Mouse (Mus musculus) midbrain, embryonic 14.5 days (tissue): ENCODE data around the gene Urm1. TPM values are rescaled to one million over a fixed set of nuclear protein-coding genes. Genes with fewer than 3 reads are reported as not detected.
"Not testable (repeated sequence)": the region's sequence is repeated elsewhere in the genome, so short reads cannot be mapped to it uniquely, and the experiment has no call there.

Experiments
- ATAC-seq: fragments of 200-750 bp; cut with Nextera tagmentation; 2 replicates; pipeline ENCODE4 v1.8.0; 2017; ENCODE audit warnings: moderate number of reproducible peaks, moderate library complexity; ENCODE audit not compliant: low FRiP score, low TSS enrichment
- DNase-seq: peaks from one replicate; pipeline ENCODE4 v3.0.0-alpha.2; 2015
- H3K27ac ChIP-seq: fragments of 300-500 bp; sonication (generic); replicated peaks from 2 replicates; pipeline ENCODE4 v1.5.1; 2014; ENCODE audit warnings: mild to moderate bottlenecking, low read depth, low read length, moderate library complexity
- H3K27me3 ChIP-seq: fragments of 300-500 bp; sonication (generic); 2 replicates; pipeline ENCODE4 v1.6.1; 2014; ENCODE audit warnings: low read length, control low read depth, mixed read lengths; ENCODE audit not compliant: control insufficient read depth, insufficient read depth
- H3K36me3 ChIP-seq: fragments of 300-500 bp; sonication (generic); 2 replicates; pipeline ENCODE4 v1.6.1; 2014; ENCODE audit warnings: low read length, control low read depth; ENCODE audit not compliant: control insufficient read depth, insufficient read depth
- H3K4me1 ChIP-seq: fragments of 300-500 bp; sonication (generic); 2 replicates; pipeline ENCODE4 v1.6.1; 2014; ENCODE audit warnings: mild to moderate bottlenecking, antibody characterized with exemption, low read length, control low read depth; ENCODE audit not compliant: control insufficient read depth, insufficient read depth
- H3K4me2 ChIP-seq: fragments of 300-500 bp; sonication (generic); 2 replicates; pipeline ENCODE4 v1.6.1; 2014; ENCODE audit warnings: mild to moderate bottlenecking, low read length, moderate library complexity
- H3K4me3 ChIP-seq: fragments of 300-500 bp; sonication (generic); replicated peaks from 2 replicates; pipeline ENCODE4 v1.5.1; 2014; ENCODE audit warnings: low read depth, low read length
- H3K9ac ChIP-seq: fragments of 300-500 bp; sonication (generic); replicated peaks from 2 replicates; pipeline ENCODE4 v1.6.1; 2014; ENCODE audit warnings: mild to moderate bottlenecking, low read length, moderate library complexity
- H3K9me3 ChIP-seq: fragments of 300-500 bp; sonication (generic); 2 replicates; pipeline ENCODE4 v1.6.1; 2016; ENCODE audit warnings: low read length, control low read depth, mixed read lengths; ENCODE audit not compliant: control insufficient read depth
- WGBS: fragments of 180-500 bp; shearing (Covaris S2); extraction: QIAGEN DNeasy Blood & Tissue Kit; methylation state at CpG from one replicate; pipeline ENCODE4 v1.1.7; 2014; 5-methylcytosine and 5-hydroxymethylcytosine counted together
- polyA plus RNA-seq: library from polyadenylated mRNA; unstranded; fragments of >200 nt; fragmentation: Nextera tagmentation; extraction: Ambion mirVana; gene quantifications from 2 replicates; pipeline ENCODE4 v1.2.1, GENCODE M21; 2014

Urm1 gene
- polyA plus RNA-seq, 1 experiment from 2014 or later: 22.4 TPM

DNA sequence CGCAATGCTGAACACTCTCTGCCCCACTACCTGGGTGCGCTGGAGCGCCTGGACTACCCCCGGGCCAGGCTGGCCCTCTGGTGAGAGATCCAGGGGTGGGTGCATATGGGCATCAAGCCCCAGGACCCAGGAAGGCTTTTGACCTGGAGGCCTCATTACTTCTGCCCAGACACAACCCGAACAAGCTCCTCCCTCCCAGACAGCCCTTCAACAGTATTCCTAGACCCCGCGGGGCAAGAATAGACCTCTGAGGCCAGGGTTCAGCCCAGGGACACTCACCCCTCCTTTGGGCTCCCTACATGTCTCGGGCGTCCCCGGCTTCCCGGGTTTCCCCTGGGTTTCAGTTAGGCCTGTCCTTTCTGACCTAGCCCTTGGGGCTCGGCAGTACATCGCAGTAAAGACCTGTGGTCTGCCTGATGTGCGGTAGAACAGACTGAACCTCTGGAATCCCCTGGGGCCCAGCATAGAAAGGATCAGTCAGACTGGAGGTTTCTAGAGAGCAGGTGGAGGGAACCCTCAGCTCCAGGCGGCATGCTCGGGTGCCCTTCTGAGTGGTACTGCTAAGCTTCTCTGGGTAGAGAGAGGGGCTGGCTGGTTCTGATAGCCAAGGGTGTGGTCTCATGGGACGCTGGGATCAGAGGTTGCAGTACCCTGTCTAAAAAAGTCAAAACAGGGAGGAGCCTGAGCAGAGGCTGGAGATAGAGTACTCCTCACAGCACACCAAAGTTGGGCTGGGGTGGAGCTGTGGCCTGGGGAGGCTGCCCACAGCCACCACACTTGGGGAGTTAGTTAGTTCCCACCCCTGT, 50.0 kb downstream of the Urm1 start:
- 3% methylated on average over 17 of the region's 17 CpGs for WGBS
- Histone ChIP-seq H3K9ac (peak overlapping the region; percentile 55), H3K9me3 (no peaks in the 10 kb centered on the region), H3K4me1 (peaks cover 9% of the 10 kb centered on the region), H3K4me3 (peak overlapping the region; percentile 36), H3K4me2 (peak overlapping the region; percentile 63), H3K27ac (peak overlapping the region; percentile 37), H3K36me3 (peaks cover 5% of the 10 kb centered on the region; the same call in 1 of the 2 replicates), H3K27me3 (no peaks in the 10 kb centered on the region)
- peak; percentile 37 for DNase-seq
- peak; percentile 21; the same call in 1 of the 2 replicates for ATAC-seq

DNA sequence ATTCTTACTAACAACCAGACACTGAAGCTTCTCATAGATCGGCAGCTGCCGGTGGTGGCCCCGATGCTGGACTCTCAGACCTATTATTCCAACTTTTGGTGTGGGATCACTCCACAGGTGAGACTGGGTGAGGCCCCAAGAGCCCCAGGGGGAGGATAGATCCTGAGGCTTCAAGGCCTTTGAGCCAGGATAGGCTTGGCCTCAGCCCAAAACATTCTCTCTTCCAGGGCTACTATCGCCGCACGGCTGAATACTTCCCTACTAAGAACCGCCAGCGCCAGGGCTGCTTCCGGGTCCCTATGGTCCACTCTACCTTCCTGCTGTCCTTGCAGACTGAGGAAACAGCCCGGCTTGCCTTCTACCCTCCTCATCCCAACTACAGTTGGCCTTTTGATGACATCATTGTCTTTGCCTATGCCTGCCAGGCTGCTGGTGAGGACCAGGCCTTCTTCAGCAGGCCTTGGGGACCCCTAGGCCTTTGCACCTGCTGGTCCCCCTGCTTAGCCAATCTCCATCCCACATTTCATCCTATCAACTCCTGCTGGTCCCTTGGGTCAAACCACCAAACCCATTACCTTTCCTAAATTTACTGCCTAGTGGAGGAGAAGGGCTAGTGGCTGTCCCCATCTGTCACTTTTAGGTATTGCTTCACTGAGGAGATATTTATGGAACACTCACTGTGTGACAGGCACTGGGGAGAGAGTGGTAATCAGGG, 52.9 kb downstream of the Urm1 start:
- WGBS: 92% methylated on average over 10 of the region's 10 CpGs
- Histone ChIP-seq H3K27ac (no peak overlapping the region), H3K4me2 (no peak overlapping the region), H3K4me1 (peaks cover 9% of the 10 kb centered on the region), H3K36me3 (peaks cover 13% of the 10 kb centered on the region), H3K9me3 (no peaks in the 10 kb centered on the region), H3K4me3 (no peak overlapping the region), H3K27me3 (no peaks in the 10 kb centered on the region), H3K9ac (no peak overlapping the region)
- DNase-seq (no peak), ATAC-seq (no peak)

DNA sequence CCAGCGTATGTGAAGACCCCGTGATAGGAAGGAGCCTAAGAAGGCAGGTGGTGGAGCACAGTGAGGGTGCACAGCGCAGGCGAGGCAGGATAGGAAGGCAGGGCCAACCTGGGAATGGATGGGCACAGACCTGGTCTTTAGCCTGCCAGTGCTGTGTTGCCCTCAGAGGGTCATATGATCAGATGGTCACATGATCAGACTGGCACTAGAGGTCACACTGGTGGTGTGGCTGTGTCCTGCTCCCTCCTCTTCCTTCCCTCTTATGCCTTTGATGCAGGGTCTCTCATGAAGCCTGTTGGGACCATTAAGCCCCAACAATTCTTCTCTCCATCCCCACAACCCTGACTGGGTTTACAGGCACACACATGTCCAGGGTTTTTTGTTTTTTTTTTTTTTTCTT, 53.9 kb downstream of the Urm1 start:
- Histone ChIP-seq H3K9ac (no peak overlapping the region), H3K27ac (no peak overlapping the region), H3K36me3 (peaks cover 17% of the 10 kb centered on the region), H3K4me3 (no peak overlapping the region), H3K9me3 (no peaks in the 10 kb centered on the region), H3K4me1 (peaks cover 9% of the 10 kb centered on the region), H3K27me3 (no peaks in the 10 kb centered on the region), H3K4me2 (no peak overlapping the region)
- ATAC-seq (no peak), DNase-seq (no peak)
- WGBS: 88% methylated on average over 4 of the region's 4 CpGs

DNA sequence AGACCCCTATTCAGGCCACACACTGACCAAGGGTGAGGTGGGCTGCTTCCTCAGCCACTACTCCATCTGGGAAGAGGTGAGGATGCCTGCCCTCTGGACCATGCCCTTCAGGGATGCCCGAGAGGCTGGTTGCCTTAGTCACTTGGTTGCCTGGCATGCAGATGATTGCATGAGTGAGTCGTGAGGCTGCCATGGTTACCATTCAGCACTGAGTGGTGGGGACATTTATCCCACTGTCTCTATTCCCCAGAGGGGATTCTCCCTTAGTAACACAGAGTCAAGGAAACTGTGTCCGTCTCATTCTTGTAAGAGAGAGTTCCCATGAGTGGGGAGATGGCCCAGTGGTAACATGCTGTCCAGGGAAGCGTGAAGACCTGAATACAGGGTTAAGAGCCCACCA, 58.2 kb downstream of the Urm1 start:
- WGBS: 42% methylated on average over 4 of the region's 4 CpGs
- DNase-seq (peak; percentile 52), ATAC-seq (no peak)
- no peak overlapping the region for H3K4me3 ChIP-seq
- H3K9me3 ChIP-seq: no peaks in the 10 kb centered on the region
- no peak overlapping the region for H3K27ac ChIP-seq
- H3K27me3 ChIP-seq: no peaks in the 10 kb centered on the region
- H3K4me1 ChIP-seq: no peaks in the 10 kb centered on the region
- no peak overlapping the region for H3K4me2 ChIP-seq
- peaks cover 26% of the 10 kb centered on the region for H3K36me3 ChIP-seq
- H3K9ac ChIP-seq: no peak overlapping the region

- 86% methylated on average over 8 of the region's 8 CpGs for WGBS
- H3K4me2 ChIP-seq: no peak overlapping the region
- no peaks in the 10 kb centered on the region for H3K4me1 ChIP-seq
These were observed 59.3 kb downstream of the Urm1 start for GRCm38 (mm10) chr2:29879191-29879590.

DNA sequence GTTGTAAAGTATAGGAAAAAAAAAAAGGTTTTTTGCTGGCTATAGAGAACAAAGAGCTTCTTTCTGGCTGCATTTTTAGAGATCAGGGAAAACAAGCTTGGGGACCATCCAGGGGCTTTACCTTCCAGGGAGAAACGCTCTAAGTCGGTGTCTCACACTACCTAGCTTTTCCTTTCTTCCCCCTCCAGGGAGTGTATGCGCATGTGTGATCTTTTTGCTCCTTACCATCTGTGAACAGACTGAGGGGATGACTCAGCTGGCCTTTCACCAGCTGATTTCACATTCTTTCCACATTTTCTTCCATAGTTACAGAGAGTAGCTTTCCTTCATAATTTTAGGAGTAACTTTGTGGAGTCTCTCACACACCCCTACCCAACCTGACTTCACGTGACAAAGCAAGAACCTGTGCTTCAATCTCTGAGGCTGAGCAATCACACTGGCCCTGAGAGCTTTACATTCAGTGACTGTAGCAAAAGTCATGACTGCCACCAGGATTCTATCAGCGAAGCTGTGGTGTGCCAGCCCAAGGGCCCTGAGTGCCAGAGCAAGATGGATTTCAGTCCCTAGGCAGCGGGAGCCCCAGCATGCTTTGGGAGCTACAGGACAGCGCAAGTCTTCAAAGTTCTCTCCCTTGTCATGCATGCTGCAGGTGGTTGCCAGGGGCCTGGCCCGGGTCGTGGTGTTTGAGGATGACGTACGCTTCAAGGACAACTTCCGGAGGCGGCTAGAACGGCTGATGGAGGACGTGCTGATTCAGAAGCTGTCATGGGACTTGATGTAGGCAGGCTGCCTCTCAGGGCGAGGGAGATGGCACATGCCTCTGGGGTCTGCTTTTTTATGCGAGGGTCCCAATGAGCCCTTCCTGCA, 60.3 kb downstream of the Urm1 start:
- Histone ChIP-seq H3K27me3 (no peaks in the 10 kb centered on the region), H3K4me2 (no peak overlapping the region), H3K9ac (no peak overlapping the region), H3K27ac (no peak overlapping the region), H3K4me3 (no peak overlapping the region), H3K4me1 (no peaks in the 10 kb centered on the region), H3K9me3 (no peaks in the 10 kb centered on the region), H3K36me3 (peaks cover 26% of the 10 kb centered on the region)
- ATAC-seq (no peak), DNase-seq (no peak)
- WGBS: 85% methylated on average over 17 of the region's 17 CpGs

More at GRCm38 (mm10) chr2:29879191-29879590, 59.3 kb downstream of the Urm1 start:
- Histone ChIP-seq H3K27me3 (no peaks in the 10 kb centered on the region), H3K27ac (no peak overlapping the region), H3K36me3 (peaks cover 26% of the 10 kb centered on the region), H3K9me3 (no peaks in the 10 kb centered on the region), H3K9ac (no peak overlapping the region), H3K4me3 (no peak overlapping the region)
- no peak for DNase-seq
- no peak for ATAC-seq

DNA sequence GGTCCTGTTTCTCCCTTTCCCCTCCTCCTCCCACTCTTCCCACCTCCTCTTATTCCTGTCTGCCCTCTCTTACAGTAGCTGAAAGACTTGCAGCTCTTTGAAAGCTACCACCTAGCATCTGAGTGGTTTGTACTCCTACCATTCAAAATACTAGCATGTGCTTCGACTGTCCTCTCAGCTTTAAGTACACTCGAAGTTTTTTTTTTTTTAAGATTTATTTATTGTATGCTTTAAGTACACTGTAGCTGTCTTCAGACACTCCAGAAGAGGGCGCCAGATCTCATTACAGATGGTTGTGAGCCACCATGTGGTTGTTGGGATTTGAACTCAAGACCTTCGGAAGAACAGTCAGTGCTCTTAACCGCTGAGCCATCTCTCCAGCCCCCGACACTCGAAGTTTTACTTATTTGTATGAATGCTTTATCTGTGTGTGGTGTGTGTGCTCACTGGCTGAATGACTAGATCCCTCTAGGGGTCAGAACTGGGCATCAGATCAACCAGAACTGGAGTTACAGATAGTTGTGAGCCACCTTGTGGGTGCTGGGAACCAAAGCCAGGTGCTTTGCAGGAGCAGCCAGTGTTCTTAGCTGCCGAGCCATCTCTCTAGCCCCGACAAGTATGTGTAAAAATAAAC, 66.9 kb downstream of the Urm1 start:
- not testable (repeated sequence) for H3K36me3 ChIP-seq, H3K27me3 ChIP-seq, H3K4me2 ChIP-seq, H3K9ac ChIP-seq, H3K4me3 ChIP-seq, H3K9me3 ChIP-seq, H3K27ac ChIP-seq, ATAC-seq, DNase-seq
- 86% methylated on average over 9 of the region's 9 CpGs for WGBS
- H3K4me1 ChIP-seq: peaks cover 15% of the 10 kb centered on the region
